Mouse (Mus musculus) forebrain, embryonic 10.5 days (tissue): ENCODE measurements around the gene Zfp787. TPM values are rescaled to one million over a fixed set of nuclear protein-coding genes. Genes with fewer than 3 reads are reported as not detected.
"Not testable (repeated sequence)": the region's sequence is repeated elsewhere in the genome, so short reads cannot be mapped to it uniquely, and the experiment has no call there.

ENCODE experiments used
- DNase-seq: peaks from one replicate; pipeline ENCODE4 v3.0.0-alpha.2; 2017; ENCODE audit warnings: low spot score; ENCODE audit errors: extremely low spot score
- H3K27ac ChIP-seq: fragments of 300-500 bp; sonication (generic); 2 replicates; pipeline ENCODE4 v1.5.1; 2016; ENCODE audit warnings: mild to moderate bottlenecking
- H3K27me3 ChIP-seq: fragments of 300-500 bp; sonication (generic); 2 replicates; pipeline ENCODE4 v1.6.1; 2016; ENCODE audit warnings: mild to moderate bottlenecking; ENCODE audit not compliant: poor library complexity, severe bottlenecking
- H3K36me3 ChIP-seq: fragments of 300-500 bp; sonication (generic); replicated peaks from 2 replicates; pipeline ENCODE4 v1.6.1; 2016; ENCODE audit warnings: mild to moderate bottlenecking, moderate library complexity
- H3K4me1 ChIP-seq: fragments of 300-500 bp; sonication (generic); 2 replicates; pipeline ENCODE4 v1.6.1; 2016
- H3K4me3 ChIP-seq: fragments of 300-500 bp; sonication (generic); 2 replicates; pipeline ENCODE4 v1.5.1; 2016; ENCODE audit warnings: mild to moderate bottlenecking, moderate library complexity
- H3K9me3 ChIP-seq: fragments of 300-500 bp; sonication (generic); 2 replicates; pipeline ENCODE4 v1.6.1; 2016; ENCODE audit warnings: mild to moderate bottlenecking, moderate library complexity
- WGBS: fragments of 180-500 bp; shearing (Covaris S2); methylation state at CpG from one replicate; pipeline ENCODE4 v1.1.7; 2016; 5-methylcytosine and 5-hydroxymethylcytosine counted together
- polyA plus RNA-seq: library from polyadenylated mRNA; unstranded; fragments of >200 nt; fragmentation: Nextera tagmentation; extraction: Ambion mirVana; gene quantifications from 2 replicates; pipeline ENCODE4 v1.2.1, GENCODE M21; 2016

Gene Zfp787
- polyA plus RNA-seq, 1 experiment from 2014 or later, result 23.7 TPM

GRCm38 (mm10) chr7:6179013-6179412 lies 23.2 kb upstream of the Zfp787 start:
- DNase-seq, result no peak
- Histone ChIP-seq H3K36me3 (peaks cover 81% of the 10 kb centered on the region), H3K27ac (no peak overlapping the region), H3K9me3 (0 out of 2 replicates have a peak, but pooled peaks cover 3% of the 10 kb centered on the region), H3K27me3 (no peaks in the 10 kb centered on the region), H3K4me3 (no peak overlapping the region), H3K4me1 (no peaks in the 10 kb centered on the region)

DNA sequence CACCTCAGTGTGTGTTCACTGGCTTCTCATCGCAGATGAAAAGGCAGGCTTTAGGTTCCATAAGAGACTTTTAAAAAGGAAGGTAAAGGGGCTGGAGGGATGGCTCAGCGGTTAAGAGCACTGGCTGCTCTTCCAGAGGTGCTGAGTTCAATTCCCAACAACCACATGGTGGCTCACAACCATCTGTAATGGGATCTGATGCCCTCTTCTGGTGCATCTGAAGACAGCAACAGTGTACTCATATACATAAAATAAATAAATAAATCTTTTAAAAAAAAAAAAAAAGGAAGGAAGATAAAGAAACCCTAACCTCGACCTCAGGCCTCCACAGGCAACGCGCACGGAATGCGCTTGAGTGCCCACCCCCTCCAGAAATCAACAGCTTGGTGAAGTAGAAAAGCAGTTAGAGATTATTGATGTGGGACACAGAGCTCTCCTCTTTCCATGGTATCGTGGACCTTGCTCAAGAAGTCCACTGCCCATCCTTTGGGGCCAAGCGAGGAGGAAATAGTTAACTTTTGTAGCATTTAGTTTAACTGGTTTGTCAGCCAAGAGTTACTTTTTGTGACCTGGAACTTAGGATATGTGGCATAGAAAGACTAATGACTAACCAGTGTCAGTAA lies 18.7 kb upstream of the Zfp787 start:
- Histone ChIP-seq H3K36me3 (peaks cover 44% of the 10 kb centered on the region), H3K4me1 (peaks cover 14% of the 10 kb centered on the region)
- 89% methylated on average over 9 of the region's 9 CpGs for WGBS
- H3K27ac ChIP-seq, H3K4me3 ChIP-seq, DNase-seq, H3K9me3 ChIP-seq, H3K27me3 ChIP-seq: not testable (repeated sequence)

GRCm38 (mm10) chr7:6173872-6174271 lies 18.1 kb upstream of the Zfp787 start:
- Histone ChIP-seq H3K27me3 (no peaks in the 10 kb centered on the region), H3K4me1 (peaks cover 14% of the 10 kb centered on the region), H3K9me3 (no peaks in the 10 kb centered on the region), H3K36me3 (peaks cover 41% of the 10 kb centered on the region), H3K27ac (no peak overlapping the region), H3K4me3 (peak overlapping the region; percentile 76; the same call in 1 of the 2 replicates)
- DNase-seq, result no peak
- 92% methylated on average over 8 of the region's 8 CpGs for WGBS

DNA sequence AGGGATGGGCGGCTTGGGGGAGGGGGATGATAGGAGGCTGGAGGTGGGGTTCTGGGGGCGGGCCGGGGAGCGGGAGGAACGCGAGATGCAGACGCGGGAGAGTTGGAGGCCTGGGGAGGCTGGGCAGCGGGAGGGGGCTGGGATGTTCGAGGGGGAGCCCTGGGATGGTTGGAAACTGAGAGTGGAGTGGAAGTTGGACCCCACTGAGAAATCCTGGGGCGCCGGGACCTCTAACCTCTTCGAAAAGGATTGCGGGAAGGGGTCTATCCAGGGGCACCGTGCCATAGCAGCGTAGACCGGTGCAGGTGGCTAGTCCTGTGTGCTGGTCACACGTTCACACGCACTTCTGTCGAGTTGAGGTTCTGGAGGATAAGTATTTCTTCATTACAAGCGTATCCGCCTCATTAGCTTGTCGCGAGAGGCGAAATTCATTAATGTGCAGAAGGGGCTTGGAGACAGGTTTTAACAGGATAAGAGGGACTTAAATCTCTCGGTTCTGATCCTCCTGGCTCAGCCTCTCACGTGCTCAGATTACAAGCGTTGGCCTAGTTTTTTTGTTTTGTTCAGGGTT lies 17.0 kb upstream of the Zfp787 start:
- DNase-seq, result no peak
- no peaks in the 10 kb centered on the region for H3K9me3 ChIP-seq
- H3K36me3 ChIP-seq, result peaks cover 30% of the 10 kb centered on the region
- no peaks in the 10 kb centered on the region for H3K27me3 ChIP-seq
- peak overlapping the region; percentile 91 for H3K27ac ChIP-seq
- H3K4me1 ChIP-seq, result peaks cover 14% of the 10 kb centered on the region
- H3K4me3 ChIP-seq, result peak overlapping the region; percentile 76
- under 1% methylated on average over 28 of the region's 28 CpGs for WGBS

GRCm38 (mm10) chr7:6172006-6172649 lies 16.3 kb upstream of the Zfp787 start, which contains the start of gene Zfp444:
Zfp444 (plus strand) TSS chr7:6172226.
- no peaks in the 10 kb centered on the region for H3K9me3 ChIP-seq
- H3K27me3 ChIP-seq, result no peaks in the 10 kb centered on the region
- peak within 1 kb of the TSS; percentile 91 for H3K27ac ChIP-seq
- H3K4me1 ChIP-seq, result peaks cover 14% of the 10 kb centered on the region
- H3K4me3 ChIP-seq, result peak within 1 kb of the TSS; percentile 76
- H3K36me3 ChIP-seq, result peaks cover 28% of the 10 kb centered on the region
- DNase-seq, result peak; percentile 96
- under 1% methylated on average over 37 of the region's 37 CpGs for WGBS

GRCm38 (mm10) chr7:6171444-6172005 lies 15.7 kb upstream of the Zfp787 start:
- H3K4me3 ChIP-seq, result peak overlapping the region; percentile 76
- DNase-seq, result peak; percentile 68
- H3K27me3 ChIP-seq, result no peaks in the 10 kb centered on the region
- H3K4me1 ChIP-seq, result peaks cover 14% of the 10 kb centered on the region
- WGBS, result 2% methylated on average over 24 of the region's 24 CpGs
- H3K9me3 ChIP-seq, result no peaks in the 10 kb centered on the region
- H3K27ac ChIP-seq, result peak overlapping the region; percentile 91
- peaks cover 23% of the 10 kb centered on the region for H3K36me3 ChIP-seq

GRCm38 (mm10) chr7:6170871-6171270 lies 15.1 kb upstream of the Zfp787 start:
- Histone ChIP-seq H3K27ac (peak overlapping the region; percentile 91), H3K4me3 (peak overlapping the region; percentile 76), H3K27me3 (no peaks in the 10 kb centered on the region), H3K4me1 (peaks cover 14% of the 10 kb centered on the region), H3K36me3 (peaks cover 18% of the 10 kb centered on the region), H3K9me3 (no peaks in the 10 kb centered on the region)
- WGBS, result 55% methylated on average over 6 of the region's 6 CpGs
- no peak for DNase-seq

DNA sequence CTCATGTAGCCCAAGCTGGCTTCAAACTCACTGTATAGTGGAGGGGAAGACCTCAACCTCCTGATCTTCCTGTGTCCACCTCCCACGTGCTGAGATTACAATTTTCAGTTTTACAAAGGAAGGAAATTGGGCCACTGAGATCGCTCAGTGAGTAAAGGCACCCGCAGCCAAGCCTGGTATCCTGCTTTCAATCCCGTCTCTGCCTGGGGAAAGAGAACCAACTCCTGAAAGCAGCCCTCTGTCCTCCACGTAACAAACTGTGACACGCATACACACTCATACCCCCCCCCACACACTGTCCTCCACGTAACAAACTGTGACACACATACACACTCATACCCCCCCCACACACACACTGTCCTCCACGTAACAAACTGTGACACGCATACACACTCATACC lies 14.6 kb upstream of the Zfp787 start:
- H3K9me3 ChIP-seq, result no peaks in the 10 kb centered on the region
- 84% methylated on average over 9 of the region's 9 CpGs for WGBS

DNA sequence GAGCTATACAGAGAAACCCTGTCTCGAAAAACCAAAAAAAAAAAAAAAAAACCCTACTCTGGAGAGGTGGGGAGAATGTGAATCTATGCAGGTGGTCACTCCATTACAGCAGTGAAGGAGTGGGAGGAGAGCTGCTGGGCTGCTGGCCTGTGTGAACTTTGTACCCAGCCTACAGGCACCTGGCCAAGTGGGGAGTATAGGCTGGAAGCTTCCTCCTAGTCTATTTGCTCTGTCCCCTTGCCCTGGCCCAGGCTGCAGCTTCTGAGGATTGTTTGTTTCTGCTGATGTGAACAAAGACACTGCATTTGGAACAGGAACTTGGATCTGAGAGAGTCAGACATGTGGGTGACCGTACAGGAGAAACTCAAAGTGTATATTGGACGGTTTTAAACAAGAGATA lies 13.6 kb upstream of the Zfp787 start:
- no peaks in the 10 kb centered on the region for H3K9me3 ChIP-seq
- H3K27ac ChIP-seq, result no peak overlapping the region
- no peaks in the 10 kb centered on the region for H3K27me3 ChIP-seq
- DNase-seq, result no peak
- 0 out of 2 replicates have a peak, but pooled peaks cover 4% of the 10 kb centered on the region for H3K36me3 ChIP-seq
- H3K4me1 ChIP-seq, result peaks cover 14% of the 10 kb centered on the region
- no peak overlapping the region for H3K4me3 ChIP-seq
- WGBS, result 75% methylated on average over 3 of the region's 3 CpGs

More for the DNA sequence above, 14.6 kb upstream of the Zfp787 start:
- Histone ChIP-seq H3K27me3 (no peaks in the 10 kb centered on the region), H3K36me3 (peaks cover 13% of the 10 kb centered on the region), H3K27ac (no peak overlapping the region), H3K4me3 (no peak overlapping the region), H3K4me1 (peaks cover 14% of the 10 kb centered on the region)
- no peak for DNase-seq

DNA sequence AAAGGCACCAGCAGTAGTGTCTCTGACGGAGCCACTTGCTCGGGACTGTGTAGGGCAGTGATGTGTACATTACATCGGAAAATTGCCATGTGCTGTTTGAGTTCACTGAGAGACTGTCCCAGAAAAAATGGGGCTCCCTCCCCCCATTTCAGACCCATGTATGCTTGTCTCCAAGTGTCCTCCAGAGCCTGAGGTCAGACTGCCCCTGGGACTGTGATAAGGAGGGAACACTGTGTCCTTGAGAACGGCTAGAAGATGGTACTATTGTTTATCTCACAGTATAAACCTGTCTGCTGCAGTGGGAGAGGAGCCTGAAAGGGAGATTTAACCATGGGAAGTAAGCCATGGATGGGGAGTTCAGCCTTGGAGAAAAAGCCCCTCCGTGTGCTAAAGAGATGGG lies 8.9 kb upstream of the Zfp787 start:
- WGBS, result 73% methylated on average over 5 of the region's 5 CpGs
- DNase-seq, result no peak

DNA sequence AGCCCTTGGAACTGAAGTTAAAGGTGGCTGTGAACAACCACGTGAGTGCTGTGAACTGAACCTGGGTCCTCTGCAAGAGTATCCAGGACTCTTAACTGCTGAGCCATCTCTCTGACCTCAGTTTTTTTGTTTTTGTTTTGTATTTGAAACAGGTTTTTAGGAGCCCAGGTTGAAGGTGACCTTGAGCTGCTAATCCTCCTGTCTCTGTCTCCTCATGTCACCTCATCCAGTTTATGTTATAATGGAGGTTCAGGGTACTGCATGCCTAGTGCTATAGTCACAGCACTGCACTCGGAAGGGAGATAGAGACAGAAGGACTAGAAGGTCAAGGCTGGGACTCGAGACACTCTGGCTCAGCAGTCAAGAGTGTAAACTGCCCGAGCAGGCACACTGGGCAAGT lies 6.4 kb upstream of the Zfp787 start:
- Histone ChIP-seq H3K4me1 (no peaks in the 10 kb centered on the region), H3K4me3 (no peak overlapping the region), H3K27me3 (no peaks in the 10 kb centered on the region), H3K9me3 (no peaks in the 10 kb centered on the region), H3K36me3 (no peaks in the 10 kb centered on the region), H3K27ac (no peak overlapping the region)
- no peak for DNase-seq
- WGBS, result 82% methylated on average over 4 of the region's 4 CpGs

More for the DNA sequence above, 8.9 kb upstream of the Zfp787 start:
- no peak overlapping the region for H3K27ac ChIP-seq
- no peaks in the 10 kb centered on the region for H3K36me3 ChIP-seq
- no peaks in the 10 kb centered on the region for H3K9me3 ChIP-seq
- H3K4me1 ChIP-seq, result no peaks in the 10 kb centered on the region
- no peaks in the 10 kb centered on the region for H3K27me3 ChIP-seq
- H3K4me3 ChIP-seq, result no peak overlapping the region

- Histone ChIP-seq H3K36me3 (no peaks in the 10 kb centered on the region), H3K4me3 (no peak overlapping the region), H3K27me3 (no peaks in the 10 kb centered on the region), H3K27ac (no peak overlapping the region), H3K4me1 (peaks cover 4% of the 10 kb centered on the region), H3K9me3 (no peaks in the 10 kb centered on the region)
- 59% methylated on average over 3 of the region's 3 CpGs for WGBS
- no peak for DNase-seq
Observed at GRCm38 (mm10) chr7:6161541-6161940, 5.7 kb upstream of the Zfp787 start.

- DNase-seq, result no peak
- Histone ChIP-seq H3K9me3 (no peaks in the 10 kb centered on the region), H3K4me1 (peaks cover 11% of the 10 kb centered on the region), H3K27ac (no peak overlapping the region), H3K4me3 (no peak overlapping the region), H3K36me3 (no peaks in the 10 kb centered on the region), H3K27me3 (no peaks in the 10 kb centered on the region)
- WGBS, result 87% methylated on average over 3 of the region's 3 CpGs
Observed at GRCm38 (mm10) chr7:6159604-6160003, 3.8 kb upstream of the Zfp787 start.
